12 mouse cellular contexts compared by ENCODE assay signal in genomic region chr11:62555896-62556412, GRCm38 (mm10). TPM values are rescaled to one million over a fixed set of nuclear protein-coding genes. Genes with fewer than 3 reads are reported as not detected.
DNase-seq lines count a peak whose midpoint lies in the region; ATAC-seq lines count a peak whose summit lies in the region.
"Had no signal": no experiment of that assay in that cellular context is flagged by ENCODE, and none has a peak within 500 bp of the region (broad histone marks: within the 10 kb centered on the region; RNA-seq: fewer than 3 reads in every experiment).

No protein-coding gene starts in this region.

- H3K4me2 ChIP-seq in heart, embryonic 14.5 days (ENCODE audit: low read length) = peak overlapping the region; percentile 2; the same call in 1 of the 2 replicates
- H3K4me2 ChIP-seq in liver, embryonic 13.5 days = no peak overlapping the region
- no peak overlapping the region for H3K4me2 ChIP-seq in liver, embryonic 11.5 days

- peaks cover 21% of the 10 kb centered on the region for H3K36me3 ChIP-seq in heart, embryonic 14.5 days (ENCODE audit: control insufficient read depth, insufficient read depth, low read length)
- peaks cover 29% of the 10 kb centered on the region for H3K36me3 ChIP-seq in liver, embryonic 13.5 days
- peaks cover 10% of the 10 kb centered on the region for H3K36me3 ChIP-seq in liver, embryonic 11.5 days (ENCODE audit: control insufficient read depth, insufficient read depth, low read length)

- no peak overlapping the region for H3K4me3 ChIP-seq in heart, embryonic 14.5 days (ENCODE audit: control insufficient read depth in 1 of 2, insufficient read depth in 1 of 2, low read depth in 1 of 2, low read length in 2 of 2)
- H3K4me3 ChIP-seq in liver, embryonic 13.5 days (replicated peaks) = no peak overlapping the region
- no peak overlapping the region for H3K4me3 ChIP-seq in liver, embryonic 11.5 days (ENCODE audit: low read depth, low read length)
- H3K4me3 ChIP-seq: embryonic facial prominence, embryonic 12.5 days; hindbrain, embryonic 15.5 days had no signal

- DNase-seq in adrenal gland, adult 8-10 months = peak; percentile 41
- DNase-seq in adrenal gland, postnatal 4 days (ENCODE audit: low spot score in 2 of 2) = no peak
- DNase-seq in heart, postnatal 36 days = no peak
- DNase-seq in liver, embryonic 13.5 days = no peak
- DNase-seq in liver, embryonic 11.5 days (ENCODE audit: low spot score) = no peak
- DNase-seq in adrenal gland, postnatal 10 days = peak; percentile 35
- no peak for DNase-seq in B cell, adult 2 months
- DNase-seq: cerebellum, postnatal 36 days; thymus, postnatal 4 days had no signal

- H3K27me3 ChIP-seq in heart, embryonic 14.5 days (ENCODE audit: control insufficient read depth, insufficient read depth, low read length) = no peaks in the 10 kb centered on the region
- no peaks in the 10 kb centered on the region for H3K27me3 ChIP-seq in liver, embryonic 13.5 days
- no peaks in the 10 kb centered on the region for H3K27me3 ChIP-seq in liver, embryonic 11.5 days (replicated peaks; ENCODE audit: control insufficient read depth, insufficient read depth, low read length)
- H3K27me3 ChIP-seq: embryonic facial prominence, embryonic 12.5 days; hindbrain, embryonic 15.5 days had no signal

- H3K9ac ChIP-seq in heart, embryonic 14.5 days (ENCODE audit: low read length) = no peak overlapping the region
- H3K9ac ChIP-seq in liver, embryonic 13.5 days = no peak overlapping the region
- H3K9ac ChIP-seq in liver, embryonic 11.5 days (ENCODE audit: low read depth, low read length) = no peak overlapping the region
- H3K9ac ChIP-seq: embryonic facial prominence, embryonic 12.5 days; hindbrain, embryonic 15.5 days had no signal

- no peak for ATAC-seq in heart, embryonic 14.5 days (ENCODE audit: insufficient number of reproducible peaks, insufficient read depth, low FRiP score, low read depth)
- ATAC-seq in liver, embryonic 13.5 days (ENCODE audit: low read depth) = no peak
- no peak for ATAC-seq in liver, embryonic 11.5 days (replicated peaks; ENCODE audit: low FRiP score)

- peaks cover 6 to 27% of the 10 kb centered on the region in 2 experiments for H3K4me1 ChIP-seq in heart, embryonic 14.5 days (ENCODE audit: control insufficient read depth in 2 of 2, insufficient read depth in 2 of 2, low read length in 2 of 2)
- peaks cover 41% of the 10 kb centered on the region for H3K4me1 ChIP-seq in liver, embryonic 13.5 days (replicated peaks)
- peaks cover 22% of the 10 kb centered on the region for H3K4me1 ChIP-seq in liver, embryonic 11.5 days (replicated peaks; ENCODE audit: control insufficient read depth, insufficient read depth, low read length)

- intact Hi-C loops in heart, postnatal 36 days (cut with DNase I) = no loop called here

- no peak overlapping the region for H3K27ac ChIP-seq in heart, embryonic 14.5 days (replicated peaks in 1 of 2; ENCODE audit: control insufficient read depth in 1 of 2, insufficient read depth in 1 of 2, low read depth in 2 of 2, low read length in 2 of 2)
- H3K27ac ChIP-seq in liver, embryonic 13.5 days = 0 out of 2 replicates have a peak overlapping the region, but pooled peaks have one; percentile 45
- H3K27ac ChIP-seq in liver, embryonic 11.5 days (ENCODE audit: low read depth, low read length) = no peak overlapping the region
- H3K27ac ChIP-seq: embryonic facial prominence, embryonic 12.5 days; hindbrain, embryonic 15.5 days had no signal

- no peaks in the 10 kb centered on the region for H3K9me3 ChIP-seq in heart, embryonic 14.5 days (ENCODE audit: control insufficient read depth, low read length)
- no peaks in the 10 kb centered on the region for H3K9me3 ChIP-seq in liver, embryonic 13.5 days (replicated peaks)
- H3K9me3 ChIP-seq in liver, embryonic 11.5 days (ENCODE audit: control insufficient read depth, low read length) = no peaks in the 10 kb centered on the region
- H3K9me3 ChIP-seq: embryonic facial prominence, embryonic 12.5 days; hindbrain, embryonic 15.5 days had no signal

RNA-seq across cellular contexts. Expression of gene Ubb, which starts 5.0 kb away (rescaled TPM):
- 1,000 to 10,000 TPM; 1,433 to 1,769 (median 1,540) TPM for total RNA-seq in adrenal gland, adult 8-10 months (2022)
- total RNA-seq in adrenal gland, postnatal 4 days (2021) = 1,000 to 10,000 TPM; 1,464 to 1,492 TPM
- polyA plus RNA-seq in heart, embryonic 14.5 days (2014; fragmentation: Nextera tagmentation; extraction: Ambion mirVana) = 2,716 and 2,876 TPM in 2 replicates
- total RNA-seq in heart, postnatal 36 days (2021) = 100 to 1,000 TPM; 708 to 720 TPM
- polyA plus RNA-seq in liver, embryonic 13.5 days (2015; fragmentation: Nextera tagmentation; extraction: Ambion mirVana) = 1,519 and 1,558 TPM in 2 replicates
- polyA plus RNA-seq in liver, embryonic 11.5 days (2014; fragmentation: Nextera tagmentation; extraction: Ambion mirVana) = 2,001 and 2,023 TPM in 2 replicates
- total RNA-seq in adrenal gland, postnatal 10 days (2021) = 1,000 to 10,000 TPM; 1,093 to 1,186 TPM

RNA-seq across cellular contexts. Expression of gene Cenpv, which starts 16.9 kb away (rescaled TPM):
- total RNA-seq in adrenal gland, adult 8-10 months (2022) = 10 to 100 TPM; 31.1 to 42.2 (median 39.0) TPM
- total RNA-seq in adrenal gland, postnatal 4 days (2021) = 10 to 100 TPM; 40.6 to 44.0 TPM
- 29.8 and 37.7 TPM in 2 replicates for polyA plus RNA-seq in heart, embryonic 14.5 days (2014; fragmentation: Nextera tagmentation; extraction: Ambion mirVana)
- total RNA-seq in heart, postnatal 36 days (2021) = 10 to 100 TPM; 22.8 to 25.0 TPM
- 17.8 and 19.6 TPM in 2 replicates for polyA plus RNA-seq in liver, embryonic 13.5 days (2015; fragmentation: Nextera tagmentation; extraction: Ambion mirVana)
- 34.3 and 38.4 TPM in 2 replicates for polyA plus RNA-seq in liver, embryonic 11.5 days (2014; fragmentation: Nextera tagmentation; extraction: Ambion mirVana)
- total RNA-seq in adrenal gland, postnatal 10 days (2021) = 10 to 100 TPM; 40.0 to 48.8 TPM

RNA-seq across cellular contexts. Expression of gene Trpv2, which starts 18.3 kb away (rescaled TPM):
- total RNA-seq in adrenal gland, adult 8-10 months (2022) = 1 to 10 TPM; 3.6 to 7.2 (median 4.9) TPM
- 1 to 10 TPM; 3.4 to 4.2 TPM for total RNA-seq in adrenal gland, postnatal 4 days (2021)
- 3.7 and 4.2 TPM in 2 replicates for polyA plus RNA-seq in heart, embryonic 14.5 days (2014; fragmentation: Nextera tagmentation; extraction: Ambion mirVana)
- 1 to 10 TPM; 2.8 to 2.9 TPM for total RNA-seq in heart, postnatal 36 days (2021)
- 6.6 and 7.2 TPM in 2 replicates for polyA plus RNA-seq in liver, embryonic 13.5 days (2015; fragmentation: Nextera tagmentation; extraction: Ambion mirVana)
- 9.7 and 10.9 TPM in 2 replicates for polyA plus RNA-seq in liver, embryonic 11.5 days (2014; fragmentation: Nextera tagmentation; extraction: Ambion mirVana)
- total RNA-seq in adrenal gland, postnatal 10 days (2021) = 1 to 10 TPM; 5.0 to 5.6 TPM

Comparison
In these comparisons a context has a peak if more than half of its experiments do, and no peak if none do; other contexts are left out.
1. DNase-seq: peak in adrenal gland, adult 8-10 months (single experiment) and adrenal gland, postnatal 10 days (single experiment); none in adrenal gland, postnatal 4 days (0 of 2), heart, postnatal 36 days (0 of 2), liver, embryonic 13.5 days (single experiment), liver, embryonic 11.5 days (single experiment) and B cell, adult 2 months (0 of 2).